Mouse (Mus musculus): ENCODE measurements around the gene Mtg1.
"Not testable (repeated sequence)": the region's sequence is repeated elsewhere in the genome, so short reads cannot be mapped to it uniquely, and the experiment has no call there.

The Mtg1 gene

GRCm38 (mm10) chr7:140132184-140132583 lies 5.2 kb upstream of the Mtg1 start:
- not testable (repeated sequence) for DNase-seq

- DNase-seq = not testable (repeated sequence)
Measured at GRCm38 (mm10) chr7:140134033-140134432, 3.3 kb upstream of the Mtg1 start.

GRCm38 (mm10) chr7:140135106-140135770 lies 2.1 kb upstream of the Mtg1 start:
- no peak for DNase-seq

- no peak for DNase-seq
Measured at GRCm38 (mm10) chr7:140138021-140138310, 602 bp downstream of the Mtg1 start.

GRCm38 (mm10) chr7:140141350-140141749 lies 4.0 kb downstream of the Mtg1 start:
- peak; percentile 69 to 83 for DNase-seq

GRCm38 (mm10) chr7:140144550-140144949 lies 7.2 kb downstream of the Mtg1 start:
- DNase-seq = no peak

GRCm38 (mm10) chr7:140153383-140153782 lies 16.0 kb downstream of the Mtg1 start:
- no peak for DNase-seq

GRCm38 (mm10) chr7:140153829-140154217 lies 16.5 kb downstream of the Mtg1 start:
- DNase-seq = no peak

- no peak for DNase-seq
Measured at GRCm38 (mm10) chr7:140154218-140154927, 17.0 kb downstream of the Mtg1 start, which contains the start of gene Sprn. Gene Sprn (minus strand): TSS chr7:140154877.

- DNase-seq = no peak
Measured at GRCm38 (mm10) chr7:140160363-140160762, 23.0 kb downstream of the Mtg1 start.

GRCm38 (mm10) chr7:140164664-140165063 lies 27.3 kb downstream of the Mtg1 start, which contains the start of gene Olfr522:
Gene Olfr522 (minus strand): TSS chr7:140164764.
- no peak for DNase-seq

GRCm38 (mm10) chr7:140167950-140168349 lies 30.6 kb downstream of the Mtg1 start:
- no peak for DNase-seq

- DNase-seq = no peak
Measured at GRCm38 (mm10) chr7:140169386-140169785, 32.0 kb downstream of the Mtg1 start.

- no peak for DNase-seq
Measured at GRCm38 (mm10) chr7:140170863-140171262, 33.5 kb downstream of the Mtg1 start.

- DNase-seq = no peak
Measured at GRCm38 (mm10) chr7:140172936-140173335, 35.6 kb downstream of the Mtg1 start, which contains the start of gene Olfr523. Gene Olfr523 (plus strand): TSS chr7:140173217.

GRCm38 (mm10) chr7:140179176-140179575 lies 41.8 kb downstream of the Mtg1 start:
- no peak for DNase-seq

- DNase-seq = no peak
Measured at GRCm38 (mm10) chr7:140180692-140181091, 43.3 kb downstream of the Mtg1 start.

GRCm38 (mm10) chr7:140184206-140184605 lies 46.8 kb downstream of the Mtg1 start:
- no peak for DNase-seq

GRCm38 (mm10) chr7:140186646-140187620 lies 49.6 kb downstream of the Mtg1 start:
- DNase-seq = peak in 1 of 2 experiments; percentile 11

- no peak for DNase-seq
Measured at GRCm38 (mm10) chr7:140187721-140188390, 50.5 kb downstream of the Mtg1 start.

GRCm38 (mm10) chr7:140188391-140189328 lies 51.3 kb downstream of the Mtg1 start:
- no peak for DNase-seq

Measured in lung, adult 18-20 months (tissue).